Mouse (Mus musculus) lung, adult 2 months (tissue): ENCODE results near the gene Gm13103.
"Not testable (repeated sequence)": the region's sequence is repeated elsewhere in the genome, so short reads cannot be mapped to it uniquely, and the experiment has no call there.

Source experiments
- CTCF ChIP-seq: fragments of 200-500 bp; IDR thresholded peaks from 2 replicates; pipeline ENCODE4 v1.5.1; 2011; ENCODE audit warnings: mild to moderate bottlenecking, low read length, control low read depth; ENCODE audit not compliant: insufficient read depth
- POLR2A ChIP-seq: fragments of 200-500 bp; IDR thresholded peaks from 2 replicates; pipeline ENCODE4 v1.6.1; 2011; ENCODE audit warnings: low read depth, mild to moderate bottlenecking, control low read depth, low read length, borderline replicate concordance; ENCODE audit errors: extremely low read depth

DNA sequence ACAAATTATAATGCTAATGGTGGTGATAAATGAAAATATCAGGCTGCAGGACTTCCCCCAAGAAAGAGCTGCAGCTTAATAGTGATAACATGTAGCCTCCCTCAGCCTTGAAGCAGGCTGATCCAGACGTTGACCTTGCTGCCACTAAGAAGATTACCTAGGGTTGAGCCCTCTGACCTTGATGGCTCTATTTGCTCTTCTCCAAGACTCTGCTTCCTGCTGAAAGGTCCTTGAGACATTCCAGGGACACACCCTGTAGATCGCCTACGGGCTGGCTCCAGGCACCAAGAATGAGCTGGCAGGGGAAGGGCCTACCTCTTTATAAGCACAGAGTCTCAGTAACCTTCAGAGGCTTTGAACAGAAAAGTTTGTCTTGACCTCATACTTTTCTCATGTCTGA lies 48.1 kb downstream of the Gm13103 start:
- TF ChIP-seq POLR2A, CTCF: not testable (repeated sequence)
